Mouse (Mus musculus) adrenal gland, postnatal 36 days (tissue): ENCODE data around the gene Pwp1. TPM values are rescaled to one million over a fixed set of nuclear protein-coding genes. Genes with fewer than 3 reads are reported as not detected.
"Not testable (repeated sequence)": the region's sequence is repeated elsewhere in the genome, so short reads cannot be mapped to it uniquely, and the experiment has no call there.

Experiments
- DNase-seq, 2 experiments: peaks; one replicate each; pipeline ENCODE4 v3.0.0; 2021; ENCODE audit warnings: mixed read lengths in 1 of 2
- long read RNA-seq, 2 experiments: library from polyadenylated mRNA; stranded (forward); transcript quantifications; one replicate each; pipeline ENCODE4 v2.0.0; 2021; ENCODE audit warnings: borderline sequencing depth in 2 of 2
- total RNA-seq, 2 experiments: library from RNA; stranded (reverse); gene quantifications; 2 replicates each; pipeline ENCODE4 v1.2.3; 2021

The Pwp1 gene
- total RNA-seq, result 10 to 100 TPM; 20.9 to 22.9 TPM
- long read RNA-seq, experiment 1, transcript Pwp1-201 (15 exons, 2,572 nt), result major isoform, 50 of 54 reads
- long read RNA-seq, experiment 1, partial matches to known transcripts, result 1 of 54 reads
- long read RNA-seq, experiment 1, other reads (novel, unspliced or antisense), result 3 of 54 reads
- long read RNA-seq, experiment 2, transcript Pwp1-201 (15 exons, 2,572 nt), result major isoform, 5 of 5 reads
- long read RNA-seq, experiment 2, partial matches to known transcripts, result 0 of 5 reads
- long read RNA-seq, experiment 2, other reads (novel, unspliced or antisense), result 0 of 5 reads

- DNase-seq, result peak; percentile 49 to 50
These were observed at the start of gene Pwp1 for GRCm38 (mm10) chr10:85829085-85829853. Gene Pwp1 (plus strand): TSS chr10:85829494.

- DNase-seq, result not testable (repeated sequence)
These were observed 7.1 kb upstream of the Pwp1 start for GRCm38 (mm10) chr10:85822143-85822696.

DNA sequence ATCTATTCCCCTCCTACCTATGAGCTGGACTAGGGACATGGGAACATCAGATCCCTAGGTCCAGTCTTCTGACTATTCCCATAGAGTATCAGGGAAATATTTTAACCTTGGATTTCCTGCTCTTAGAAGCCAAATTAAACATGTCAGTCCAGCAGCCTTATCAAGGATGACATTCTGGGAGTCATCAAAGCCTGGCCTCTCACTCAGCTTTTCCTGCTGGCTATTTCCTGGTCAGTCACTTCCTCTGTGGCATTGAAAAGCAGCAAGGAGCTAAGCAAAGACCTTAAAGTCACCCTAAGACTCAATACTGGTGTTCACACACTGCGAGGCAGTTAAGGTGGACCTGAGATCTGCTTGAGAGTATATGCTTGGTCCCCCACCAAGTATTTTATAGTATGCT lies 5.5 kb upstream of the Pwp1 start:
- DNase-seq, result not testable (repeated sequence)

GRCm38 (mm10) chr10:85828722-85829084 lies 591 bp upstream of the Pwp1 start:
- not testable (repeated sequence) for DNase-seq

DNA sequence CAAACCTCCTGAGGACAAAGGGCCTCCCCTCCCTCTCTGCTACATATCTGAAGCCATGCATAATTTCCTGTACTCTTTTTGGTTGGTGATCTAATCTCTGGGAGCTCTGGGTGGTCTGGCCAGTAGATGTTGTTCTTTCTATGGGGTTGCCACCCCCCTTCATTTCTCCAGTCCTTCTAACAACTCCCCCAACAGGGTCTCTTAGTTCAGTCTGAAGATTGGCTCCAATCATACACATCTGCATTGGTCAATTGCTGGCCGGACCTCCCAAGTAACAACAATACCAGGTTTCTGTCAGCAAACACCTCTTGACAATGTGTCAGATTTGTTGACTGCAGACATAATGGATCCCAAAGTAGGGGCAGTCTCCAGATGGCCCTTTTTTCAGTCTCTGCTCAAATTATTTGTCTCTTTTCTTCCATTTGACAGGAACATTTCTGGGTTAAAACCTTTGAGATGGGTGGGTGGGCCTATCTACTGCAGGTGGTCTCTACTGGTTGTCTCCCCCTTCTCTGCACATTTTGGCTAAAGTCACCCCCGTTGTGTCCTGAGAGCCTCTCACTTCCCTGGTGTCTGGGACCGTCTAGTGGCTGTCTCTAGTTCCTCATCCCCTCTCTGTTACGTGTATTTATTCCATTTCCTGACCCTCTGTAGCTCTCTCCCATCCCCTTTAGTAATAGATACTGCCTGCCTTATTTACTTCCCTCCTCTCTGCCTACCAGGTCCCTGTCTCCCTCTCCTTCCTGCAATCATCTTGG lies 17.0 kb downstream of the Pwp1 start:
- DNase-seq, result no peak

GRCm38 (mm10) chr10:85871698-85872478 lies 42.6 kb downstream of the Pwp1 start:
- DNase-seq, result peak; percentile 94 to 96

DNA sequence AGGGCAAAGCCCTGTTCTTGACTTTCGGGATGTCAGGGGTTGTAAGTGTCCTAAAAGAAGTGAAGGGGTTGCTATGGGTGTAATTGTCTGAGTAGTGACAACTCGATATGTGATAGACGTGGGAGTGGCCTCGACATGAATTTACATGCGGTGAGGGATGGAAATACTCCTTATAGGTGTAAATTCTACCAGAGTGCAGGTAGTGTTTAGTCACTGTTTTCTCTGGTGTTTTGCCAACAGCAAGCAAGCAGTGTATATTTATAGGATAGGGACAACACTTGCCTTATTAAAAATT lies 43.1 kb downstream of the Pwp1 start:
- DNase-seq, result no peak

DNA sequence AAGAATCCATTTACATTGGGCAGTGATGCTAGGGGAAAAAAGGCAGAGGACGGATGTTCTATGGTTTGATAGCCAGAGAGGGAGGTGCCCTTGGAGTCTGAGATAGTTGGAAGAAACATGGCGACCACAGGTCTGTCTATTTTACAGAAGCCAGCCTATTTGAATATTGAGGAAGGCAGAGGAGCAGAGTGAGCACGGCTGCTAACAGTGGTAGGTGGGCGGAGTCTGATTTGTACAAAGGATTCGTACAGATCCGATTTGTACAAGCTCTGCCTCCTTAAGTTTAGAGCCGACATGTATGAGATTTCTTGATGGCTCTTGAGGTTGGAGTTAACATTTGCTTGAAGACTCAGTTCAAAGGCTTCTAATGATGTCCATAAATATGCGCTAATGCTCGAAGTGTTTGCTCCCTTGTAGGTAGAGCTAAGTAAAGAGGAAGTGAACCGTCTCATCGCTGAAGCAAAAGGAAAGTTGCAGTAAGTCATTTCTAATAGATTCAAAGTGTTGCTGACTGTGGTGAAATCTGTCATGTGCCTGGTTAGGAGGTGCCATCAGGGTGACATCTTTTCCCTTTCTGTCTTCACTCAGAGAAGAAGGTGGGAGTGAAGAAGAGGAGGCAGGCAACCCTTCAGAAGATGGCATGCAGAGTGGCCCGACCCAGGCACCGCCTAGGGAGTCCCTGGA lies 44.7 kb downstream of the Pwp1 start:
- no peak for DNase-seq

DNA sequence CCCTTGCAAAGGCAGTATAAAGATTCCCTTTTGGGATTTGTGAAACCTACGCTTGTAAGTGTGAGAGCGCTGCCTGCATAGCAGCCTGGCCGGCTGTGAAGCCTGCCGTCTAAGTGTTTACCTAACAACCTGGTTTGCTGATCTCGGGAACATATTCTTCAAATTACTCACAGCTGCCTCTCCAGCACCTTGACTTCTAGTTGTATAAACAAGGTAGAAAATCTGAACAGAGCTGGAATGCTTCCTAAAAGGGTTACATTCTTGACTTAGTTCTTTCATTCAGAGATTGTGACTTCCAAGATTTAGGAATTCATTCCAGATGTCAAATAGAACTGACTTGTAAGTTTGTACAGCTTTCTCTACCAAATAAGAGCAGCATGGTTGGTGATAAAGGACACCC lies 46.5 kb downstream of the Pwp1 start:
- no peak for DNase-seq

DNA sequence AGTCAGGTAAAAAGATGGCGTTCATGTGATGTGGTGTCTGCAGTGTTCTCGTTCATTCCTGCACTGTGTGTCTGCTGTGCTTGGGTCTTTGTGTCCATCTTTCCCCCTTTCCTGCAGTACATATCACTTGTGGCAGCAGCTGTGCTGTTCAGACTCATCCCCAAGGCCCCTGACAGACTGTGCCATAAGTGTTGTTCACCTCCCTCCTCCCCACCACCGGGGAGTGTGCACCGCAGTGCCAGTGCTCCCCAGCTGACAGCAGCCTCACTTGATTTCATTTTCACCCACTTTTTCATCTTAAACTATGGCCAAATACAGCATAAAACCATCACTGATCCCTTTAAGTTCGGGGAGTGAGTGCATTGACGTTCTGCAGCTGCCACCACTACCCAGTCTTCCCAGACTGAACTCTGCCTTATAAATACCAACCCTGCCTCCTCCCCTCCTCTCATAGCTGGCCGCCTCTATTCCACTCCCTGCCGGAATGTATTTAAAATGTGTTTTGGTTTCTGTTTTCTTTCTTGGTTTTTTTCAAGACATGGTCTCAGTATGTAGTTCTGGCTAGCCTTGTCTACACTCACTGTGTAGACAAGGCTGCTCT lies 50.7 kb downstream of the Pwp1 start:
- no peak for DNase-seq

GRCm38 (mm10) chr10:85916498-85917309 lies 87.4 kb downstream of the Pwp1 start, which contains the start of gene Prdm4:
Gene Prdm4 (minus strand): TSS chr10:85917142.
- peak; percentile 98 to 99 for DNase-seq

DNA sequence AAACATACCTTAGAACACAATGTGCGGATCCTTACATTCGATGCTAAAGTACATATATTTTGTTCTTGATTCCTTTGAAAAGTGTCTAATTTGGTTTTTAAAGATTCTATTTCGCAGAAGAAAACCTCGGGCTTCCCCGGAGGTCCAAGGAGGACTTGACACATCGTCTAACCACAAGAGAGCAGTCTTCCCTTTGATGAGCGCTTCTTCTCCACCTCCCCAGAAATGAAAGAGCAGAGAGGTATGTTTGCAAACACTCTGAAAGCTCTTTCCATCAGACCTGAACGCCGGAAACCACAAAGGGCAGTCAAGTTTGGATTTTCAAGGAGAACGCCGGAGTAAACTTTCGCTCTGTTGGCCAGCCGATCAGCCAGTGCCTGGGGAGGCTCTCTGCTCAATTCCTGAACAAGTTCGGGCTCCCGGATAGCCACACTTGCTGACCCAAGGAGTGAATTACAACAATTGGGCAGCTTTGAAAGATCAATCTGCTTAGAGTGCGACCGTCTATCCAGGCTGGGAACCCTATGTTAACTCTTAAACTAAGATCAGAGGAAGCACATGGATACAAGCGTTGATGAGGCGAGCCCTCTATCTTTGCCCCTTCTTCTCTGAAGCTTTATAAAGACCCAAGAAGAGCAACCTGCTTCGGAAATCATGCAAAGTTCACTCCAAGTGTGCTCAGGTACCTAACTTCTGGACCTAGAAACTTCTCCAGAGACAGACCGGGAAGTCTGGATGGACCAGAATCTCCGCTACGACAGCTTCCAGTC lies 98.6 kb downstream of the Pwp1 start, which contains the start of gene Ascl4:
Gene Ascl4 (plus strand): TSS at position 6 of the 770 bp plus-strand sequence.
- DNase-seq, result peak; percentile 17 to 29

GRCm38 (mm10) chr10:85928499-85929207 lies 99.4 kb downstream of the Pwp1 start:
- DNase-seq, result peak; percentile 63 to 72

- DNase-seq, result no peak
These were observed 99.9 kb downstream of the Pwp1 start for GRCm38 (mm10) chr10:85929208-85929591.

DNA sequence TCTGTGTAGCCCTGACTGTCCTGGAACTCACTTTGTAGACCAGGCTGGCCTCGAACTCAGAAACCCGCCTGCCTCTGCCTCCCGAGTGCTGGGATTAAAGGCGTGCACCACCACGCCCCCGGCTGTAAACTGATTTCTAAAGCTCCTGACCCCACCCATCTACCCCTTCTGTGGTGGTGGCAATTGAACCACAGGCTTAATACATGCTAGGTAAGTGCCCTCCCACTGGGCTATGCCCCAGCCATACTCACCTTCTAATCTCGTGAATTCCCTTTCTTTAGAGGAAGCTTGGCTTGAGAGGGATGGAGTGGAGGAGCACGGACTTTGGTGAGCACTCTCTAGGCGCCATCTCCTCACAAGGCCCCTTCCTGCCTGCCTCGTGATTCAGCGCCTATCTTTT lies 100.7 kb downstream of the Pwp1 start:
- DNase-seq, result no peak

DNA sequence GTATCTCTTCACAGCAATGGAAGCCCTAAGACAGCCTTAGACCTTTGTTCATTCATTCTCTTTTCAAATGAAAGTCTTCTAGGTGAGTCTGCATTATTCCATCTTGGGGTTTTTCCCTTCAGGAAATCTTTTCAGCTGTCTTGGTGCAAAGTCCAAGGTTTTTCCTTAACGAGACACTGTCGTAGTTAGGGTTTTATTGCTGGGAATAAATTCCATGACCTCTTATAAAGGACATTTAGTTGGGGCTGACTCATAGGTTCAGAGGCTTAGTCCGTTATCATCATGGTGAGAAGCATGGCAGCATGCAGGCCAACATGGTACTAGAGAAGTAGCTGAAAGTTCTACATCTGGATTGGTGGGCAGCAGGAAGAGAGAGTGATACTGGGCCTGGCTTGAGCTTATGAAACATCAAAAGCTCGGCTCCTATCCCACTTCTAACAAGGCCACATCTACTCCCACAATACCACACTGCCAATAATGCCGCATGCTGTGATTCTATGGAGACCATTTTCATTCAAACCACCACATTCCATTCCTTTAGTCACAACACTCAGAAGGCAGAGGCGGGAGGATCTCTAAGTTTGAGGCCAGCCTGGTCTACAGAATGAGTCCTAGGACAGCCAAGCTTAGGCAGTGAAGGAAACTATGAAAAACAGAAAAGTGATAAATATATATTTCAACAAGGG lies 107.1 kb downstream of the Pwp1 start:
- no peak for DNase-seq
